Mouse (Mus musculus): Measurements from ENCODE around the gene Cdk15.

The Cdk15 gene

DNA sequence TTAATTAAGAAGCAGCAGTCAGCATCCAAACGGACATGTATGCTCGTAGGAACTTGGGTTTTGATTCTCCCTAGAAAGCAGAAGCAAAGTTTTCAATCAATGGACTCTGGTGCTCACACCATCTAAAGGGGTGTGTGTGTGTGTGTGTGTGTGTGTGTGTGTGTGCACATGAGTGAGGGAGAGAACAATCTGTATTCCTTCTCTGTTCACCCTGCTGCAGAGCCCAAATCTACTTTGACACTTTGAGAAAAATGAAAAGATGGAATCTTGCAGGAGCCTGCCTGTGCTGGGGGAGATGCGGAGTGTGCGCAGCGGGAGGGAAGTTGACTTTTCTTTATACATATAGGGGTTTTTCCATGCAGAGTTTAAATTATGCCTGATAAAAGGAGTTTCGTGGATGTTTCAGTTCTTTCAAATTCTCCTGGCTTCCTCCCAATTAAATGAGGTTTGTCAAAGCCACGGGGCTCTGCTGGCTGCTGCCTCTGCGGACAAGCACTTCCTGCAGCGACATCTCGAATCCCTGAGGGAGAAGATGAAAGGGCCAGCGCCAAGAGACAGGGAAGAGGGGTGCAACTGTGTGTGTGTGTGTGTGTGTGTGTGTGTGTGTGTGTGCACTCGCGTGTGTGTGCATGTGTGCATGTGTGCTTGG, 76.2 kb downstream of the Cdk15 start:
- no peak for DNase-seq

DNA sequence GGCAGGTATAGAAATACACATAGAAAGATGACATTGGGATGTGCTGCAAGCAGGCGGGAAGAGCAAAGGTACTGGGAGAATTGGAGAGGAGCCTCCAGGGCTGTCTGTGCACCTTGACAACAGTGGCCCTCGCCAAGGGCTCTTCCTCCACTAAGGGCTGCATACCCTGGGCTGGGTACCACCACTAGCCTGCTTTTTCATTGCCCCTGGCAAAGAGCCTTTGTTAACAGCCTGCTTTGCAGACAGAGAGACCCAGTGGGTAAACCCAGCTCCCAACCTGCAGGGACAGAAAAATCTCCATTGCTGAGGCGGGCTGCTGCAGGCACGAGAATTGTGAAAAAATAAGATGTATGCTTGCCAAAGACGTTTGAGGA, 76.7 kb downstream of the Cdk15 start:
- peak; percentile 86 for DNase-seq

DNA sequence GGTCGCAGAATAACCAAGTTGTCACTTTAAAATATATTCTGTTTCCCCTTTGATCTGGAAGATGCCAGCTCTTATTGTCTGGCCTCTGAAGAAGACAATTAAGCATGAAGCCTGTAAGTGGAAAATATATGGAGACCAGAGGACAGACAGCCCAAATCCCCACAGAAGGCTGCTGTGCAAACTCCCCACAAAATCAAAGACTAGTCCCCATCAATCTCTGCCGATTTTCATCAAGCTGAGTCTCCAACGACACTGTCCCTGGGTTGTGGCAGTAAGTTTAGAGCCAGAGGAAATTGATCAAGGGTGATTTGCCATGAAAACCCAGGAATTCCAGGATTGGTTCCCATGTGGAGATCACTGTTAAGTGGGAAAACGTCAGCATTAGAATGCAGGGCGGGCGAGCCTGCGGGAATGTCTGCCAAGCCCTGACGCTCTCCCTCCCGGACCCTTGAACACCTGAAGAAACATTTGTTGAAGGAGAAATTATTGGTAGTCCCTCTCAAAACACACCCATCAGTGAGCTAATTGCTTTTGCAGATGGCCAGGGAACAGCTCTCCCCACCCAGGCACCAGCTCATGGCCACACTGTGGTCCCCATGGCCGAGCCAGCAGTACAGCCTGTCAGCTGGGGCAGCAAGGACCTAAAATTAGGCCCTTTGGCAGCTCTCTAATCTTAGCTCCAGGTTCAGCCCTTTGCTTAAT, 77.3 kb downstream of the Cdk15 start:
- DNase-seq, result peak; percentile 95

DNA sequence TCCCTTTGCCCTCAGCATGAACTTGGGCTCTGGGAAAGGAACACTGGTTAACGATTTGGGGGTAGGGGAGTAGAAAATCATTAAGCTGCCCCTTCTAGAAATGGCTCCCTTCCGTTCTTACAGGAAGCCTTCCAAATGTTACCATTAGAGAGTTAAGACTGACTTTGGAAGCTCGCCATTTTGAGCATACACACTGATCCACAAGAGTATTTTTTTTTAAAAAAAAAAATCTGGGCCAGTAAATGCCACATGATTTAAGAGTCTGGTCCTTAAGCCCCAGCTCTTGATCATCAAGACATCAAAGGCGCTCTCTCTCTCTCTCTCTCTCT, 77.8 kb downstream of the Cdk15 start:
- no peak for DNase-seq

GRCm38 (mm10) chr1:59336256-59336655, 79.5 kb downstream of the Cdk15 start:
- DNase-seq, result peak; percentile 65

DNA sequence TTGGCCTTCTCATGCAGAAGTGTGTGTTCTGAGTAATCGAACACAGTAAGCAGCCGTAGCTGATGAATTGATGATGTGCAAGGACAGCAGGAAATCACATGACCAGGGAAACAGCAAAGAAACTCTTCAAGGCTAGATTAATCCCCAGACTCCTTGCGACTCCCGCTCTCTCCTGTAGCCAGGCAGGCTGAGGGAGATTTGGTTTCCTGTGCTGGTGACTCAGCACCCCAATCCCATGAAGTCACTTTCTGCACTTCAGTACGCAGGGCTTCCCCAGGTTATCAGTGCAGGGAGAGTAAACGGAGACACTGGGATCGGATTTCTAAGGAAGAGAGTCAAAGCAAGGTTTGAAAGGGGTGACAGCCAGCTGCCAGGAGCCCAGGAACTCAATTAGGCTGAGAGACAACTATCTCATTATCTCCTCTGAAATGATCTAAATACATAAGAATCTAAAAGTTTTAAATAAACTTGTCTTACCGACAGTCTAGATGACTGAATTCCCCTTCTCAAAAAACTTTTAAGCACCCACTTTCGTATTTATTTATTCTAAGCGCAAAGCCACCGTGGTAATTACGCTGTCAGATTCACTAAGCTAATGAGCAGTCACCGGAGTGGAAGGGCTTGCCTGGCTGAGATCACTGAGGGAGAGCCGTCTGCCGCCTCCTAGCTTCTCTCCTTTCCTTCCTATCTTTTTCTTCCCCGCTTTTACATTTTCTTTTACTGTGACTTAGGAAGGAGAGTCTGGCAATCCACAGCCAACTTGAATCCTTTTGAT, 84.3 kb downstream of the Cdk15 start:
- peak; percentile 75 for DNase-seq

DNA sequence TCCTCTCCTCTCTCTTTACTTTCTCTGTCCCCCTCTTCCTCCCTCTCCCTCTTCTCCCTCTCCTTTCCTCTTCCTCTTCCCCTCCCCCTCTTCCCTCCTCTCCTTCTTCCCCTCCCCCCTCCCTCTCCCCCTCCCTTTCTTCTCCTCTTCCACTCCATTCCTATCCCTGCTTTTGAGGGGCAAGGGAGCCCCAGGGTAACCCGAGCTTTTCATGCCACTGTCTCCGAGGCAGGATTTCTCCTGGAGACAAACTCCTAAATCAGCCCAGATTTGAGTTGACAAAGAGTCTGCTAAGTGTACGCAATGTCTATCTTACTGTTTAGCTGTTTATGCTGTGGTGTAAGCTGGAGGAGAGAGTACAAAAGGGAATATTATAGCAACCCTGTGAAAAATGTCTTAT, 85.0 kb downstream of the Cdk15 start:
- DNase-seq, result peak; percentile 46

GRCm38 (mm10) chr1:59342146-59342545, 85.4 kb downstream of the Cdk15 start:
- peak; percentile 68 for DNase-seq

DNA sequence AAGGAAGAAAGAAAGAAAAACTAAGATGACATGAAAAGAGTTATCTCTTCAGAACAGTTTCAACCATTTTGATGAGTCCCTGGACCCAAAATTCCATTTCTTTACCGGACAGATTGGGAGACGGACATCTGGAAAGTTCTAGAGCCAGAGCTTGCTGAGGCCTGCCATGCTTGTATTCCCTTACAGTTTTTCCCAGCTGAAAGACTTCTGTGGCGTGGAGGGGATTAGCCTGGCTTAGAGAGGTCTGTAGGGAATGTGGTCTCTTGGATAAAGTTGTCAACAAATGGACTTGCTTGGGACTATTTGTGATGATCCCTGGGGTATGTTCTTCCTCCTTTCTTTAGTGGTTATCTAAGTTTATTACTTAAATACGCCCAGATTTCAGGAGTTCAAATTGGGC, 96.0 kb downstream of the Cdk15 start:
- peak; percentile 57 for DNase-seq

- peak; percentile 61 for DNase-seq
Measured at GRCm38 (mm10) chr1:59355440-59355839, 98.7 kb downstream of the Cdk15 start.

- peak; percentile 61 for DNase-seq
Measured at GRCm38 (mm10) chr1:59359136-59359535, 102.4 kb downstream of the Cdk15 start.

- DNase-seq, result peak; percentile 55
Measured at GRCm38 (mm10) chr1:59360834-59361233, 104.1 kb downstream of the Cdk15 start.

DNA sequence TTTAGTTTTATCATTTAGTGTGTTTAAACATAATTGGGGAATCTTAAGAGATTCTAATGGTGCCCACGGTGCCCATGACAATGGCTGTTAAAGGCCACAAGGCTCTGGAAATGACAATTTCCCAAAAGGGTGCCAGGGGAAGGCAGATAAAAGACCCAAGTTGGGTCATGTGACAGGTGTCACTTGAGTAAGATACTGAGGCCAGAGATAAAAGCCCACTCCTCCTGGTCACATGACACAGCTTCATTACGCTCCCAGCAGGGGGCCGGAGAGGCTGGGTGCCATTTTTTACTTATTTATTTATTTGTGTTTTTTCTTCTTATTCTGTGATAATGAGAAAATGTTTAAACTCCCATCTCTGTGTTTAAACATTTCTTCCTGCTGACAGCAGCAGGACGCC, 104.8 kb downstream of the Cdk15 start:
- DNase-seq, result peak; percentile 30

DNA sequence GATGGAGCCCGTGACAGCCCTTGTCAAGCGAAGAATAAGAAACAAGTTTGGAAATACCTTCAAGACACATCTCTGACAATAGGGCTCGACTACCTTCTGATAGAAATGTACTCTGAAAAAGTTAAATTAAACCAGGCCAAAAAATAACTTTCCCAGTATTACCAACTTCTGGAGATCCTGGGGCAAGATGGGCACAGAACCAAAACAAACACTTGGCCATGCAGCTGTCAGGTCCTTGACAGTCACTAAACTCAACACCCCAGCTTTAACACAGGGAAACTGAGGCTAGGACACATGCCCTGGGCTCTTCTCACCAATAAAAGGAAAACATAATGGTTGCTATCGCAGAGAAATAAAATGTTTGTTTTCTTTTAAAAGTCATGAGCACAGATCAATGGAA, 105.3 kb downstream of the Cdk15 start:
- peak; percentile 69 for DNase-seq

DNA sequence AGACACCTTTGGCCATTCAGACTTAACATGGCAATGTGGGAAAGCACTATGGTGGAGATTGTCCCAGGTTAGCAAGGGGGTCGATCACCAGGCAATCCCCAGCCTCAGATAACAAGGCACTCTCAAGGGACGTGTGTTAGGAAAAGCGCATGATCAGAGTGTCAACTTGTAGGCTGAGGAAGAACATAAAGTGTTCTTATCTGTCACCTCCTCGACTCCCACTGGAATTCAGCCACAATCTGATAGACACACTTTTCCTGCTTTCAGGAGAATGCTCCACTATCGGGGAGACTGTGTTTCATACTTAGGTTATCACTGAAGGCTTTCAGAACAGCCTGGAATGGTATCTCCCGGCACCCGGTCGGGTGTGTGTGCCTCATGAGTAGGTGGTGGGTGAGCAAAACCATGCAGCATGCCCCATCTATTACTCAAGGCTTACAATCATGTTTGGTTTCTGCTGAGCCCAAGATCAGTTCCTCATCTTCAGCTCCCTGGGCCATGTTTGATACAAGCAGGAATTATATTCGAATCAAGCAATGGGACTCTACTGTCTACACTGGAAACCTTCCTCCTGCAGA, 107.8 kb downstream of the Cdk15 start:
- DNase-seq, result peak; percentile 59

DNA sequence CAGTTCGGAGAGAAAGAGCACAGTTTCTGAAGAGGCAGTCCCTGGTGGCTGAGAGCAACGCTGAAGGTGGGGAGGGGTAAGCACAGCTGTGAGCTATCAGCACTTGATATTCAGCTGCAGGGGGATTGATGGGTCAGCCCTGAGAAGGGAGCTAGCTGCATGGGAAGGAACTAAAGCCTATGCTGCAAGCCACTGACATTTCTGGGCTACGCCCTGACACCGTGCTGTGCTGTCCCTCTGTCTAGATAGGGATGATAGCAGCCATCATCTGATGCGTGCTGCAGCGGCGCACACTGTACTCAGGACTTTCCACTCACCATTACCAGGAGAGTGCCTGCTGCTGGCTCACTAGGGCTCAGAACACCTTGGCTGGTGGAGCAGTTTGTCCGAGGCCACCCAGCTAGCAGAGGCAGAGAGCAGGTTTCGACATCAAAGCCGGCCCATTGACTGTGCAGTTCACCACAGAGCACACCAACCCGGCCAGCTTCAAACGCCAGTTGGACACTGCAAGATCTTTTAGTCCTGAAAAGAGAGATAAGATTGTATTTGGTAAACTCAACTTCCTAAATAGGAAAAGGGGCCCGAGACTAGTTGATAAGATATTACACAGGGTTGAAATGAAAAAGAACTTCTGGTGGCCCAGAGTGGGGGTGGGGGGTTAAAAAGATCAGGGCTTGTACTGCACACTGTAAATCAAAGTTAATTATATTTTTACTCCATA, 111.4 kb downstream of the Cdk15 start:
- peak; percentile 61 for DNase-seq

- DNase-seq, result peak; percentile 79
Measured at GRCm38 (mm10) chr1:59368649-59369319, 112.1 kb downstream of the Cdk15 start.

DNA sequence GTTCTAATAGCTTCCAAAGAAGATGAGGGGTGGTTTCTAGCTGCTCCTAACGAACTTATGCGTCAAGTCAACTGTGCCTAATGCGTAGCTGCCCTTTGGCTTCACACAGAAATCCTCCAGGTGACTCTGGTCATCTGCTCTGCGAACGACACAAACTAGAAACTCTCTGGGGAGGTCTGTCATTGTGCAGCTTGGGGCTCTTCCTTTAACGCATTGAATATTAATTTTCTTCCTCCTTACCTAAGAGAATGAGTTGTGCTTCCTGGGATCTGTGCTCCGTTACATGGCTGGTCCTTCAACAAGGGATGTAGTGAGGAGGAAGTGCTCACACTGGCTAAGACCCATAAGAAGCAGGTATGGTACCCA, 112.6 kb downstream of the Cdk15 start:
- DNase-seq, result peak; percentile 62

GRCm38 (mm10) chr1:59370355-59370950, 113.7 kb downstream of the Cdk15 start:
- DNase-seq, result peak; percentile 14

DNA sequence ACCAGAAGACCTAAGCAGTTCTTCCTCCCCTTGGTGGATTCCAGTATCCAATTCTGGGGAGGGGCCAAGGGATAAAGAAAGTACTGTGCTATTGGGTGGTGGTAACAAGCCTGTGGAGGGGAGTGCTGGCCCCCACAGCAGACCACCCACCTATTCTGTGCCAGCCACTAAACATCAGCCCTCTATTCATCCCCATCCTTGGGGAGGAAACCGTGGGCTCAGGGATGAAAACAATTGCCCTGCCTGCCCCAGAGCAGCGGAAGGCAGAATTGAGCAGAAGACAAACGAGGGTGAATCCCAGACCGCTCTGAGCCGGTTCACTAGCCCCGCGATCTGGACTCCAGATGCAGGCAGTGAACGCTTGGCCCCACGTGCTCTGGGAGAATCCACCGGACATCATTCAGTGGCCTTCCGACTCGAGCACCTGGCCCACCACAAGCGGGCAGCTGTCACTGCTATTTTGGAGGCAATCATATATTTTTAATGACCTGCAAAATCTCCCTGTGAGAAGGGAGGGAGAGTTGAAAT, 119.4 kb downstream of the Cdk15 start:
- no peak for DNase-seq

DNA sequence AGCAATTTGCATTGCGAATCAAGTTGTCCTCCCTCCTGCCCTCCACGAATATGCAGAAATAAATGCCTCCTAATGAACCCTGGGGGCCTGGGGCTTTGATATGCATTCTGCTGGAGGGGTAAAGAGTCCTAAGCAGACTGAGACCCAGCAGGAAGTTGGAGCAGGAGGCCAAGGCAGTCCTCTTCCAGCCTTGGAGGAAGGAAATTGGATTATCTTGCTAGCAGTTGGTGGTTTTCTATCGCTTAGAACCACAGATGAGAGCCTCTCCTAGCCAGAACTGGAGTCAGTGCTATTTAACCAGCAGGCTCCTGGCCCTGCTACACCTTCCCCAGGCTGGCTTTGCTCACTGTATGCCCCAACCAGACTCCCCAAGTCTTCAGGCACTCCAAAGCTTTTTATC, 119.9 kb downstream of the Cdk15 start:
- no peak for DNase-seq

- no peak for DNase-seq
Measured at GRCm38 (mm10) chr1:59377312-59377711, 120.6 kb downstream of the Cdk15 start.

All from heart, adult 11 months (tissue).